Mouse (Mus musculus) midbrain, embryonic 10.5 days (tissue): ENCODE results near the gene Olfr2. TPM values are rescaled to one million over a fixed set of nuclear protein-coding genes. Genes with fewer than 3 reads are reported as not detected.
"Not testable (repeated sequence)": the region's sequence is repeated elsewhere in the genome, so short reads cannot be mapped to it uniquely, and the experiment has no call there.

Experiments used
- DNase-seq: peaks from one replicate; pipeline ENCODE4 v3.0.0-alpha.2; 2017; ENCODE audit warnings: low spot score
- H3K27ac ChIP-seq: fragments of 300-500 bp; sonication (generic); replicated peaks from 2 replicates; pipeline ENCODE4 v1.5.1; 2016; ENCODE audit warnings: mild to moderate bottlenecking
- H3K27me3 ChIP-seq: fragments of 300-500 bp; sonication (generic); 2 replicates; pipeline ENCODE4 v1.6.1; 2016; ENCODE audit warnings: low read depth, mild to moderate bottlenecking; ENCODE audit not compliant: poor library complexity, severe bottlenecking
- H3K36me3 ChIP-seq: fragments of 300-500 bp; sonication (generic); 2 replicates; pipeline ENCODE4 v1.6.1; 2016; ENCODE audit warnings: mild to moderate bottlenecking, moderate library complexity
- H3K4me1 ChIP-seq: fragments of 300-500 bp; sonication (generic); 2 replicates; pipeline ENCODE4 v1.6.1; 2016
- H3K4me3 ChIP-seq: fragments of 300-500 bp; sonication (generic); 2 replicates; pipeline ENCODE4 v1.5.1; 2016; ENCODE audit warnings: mild to moderate bottlenecking, moderate library complexity
- H3K9me3 ChIP-seq: fragments of 300-500 bp; sonication (generic); replicated peaks from 2 replicates; pipeline ENCODE4 v1.6.1; 2016; ENCODE audit warnings: mild to moderate bottlenecking
- WGBS: fragments of 180-500 bp; shearing (Covaris S2); methylation state at CpG from one replicate; pipeline ENCODE4 v1.1.7; 2016; 5-methylcytosine and 5-hydroxymethylcytosine counted together
- polyA plus RNA-seq: library from polyadenylated mRNA; unstranded; fragments of >200 nt; fragmentation: Nextera tagmentation; extraction: Ambion mirVana; gene quantifications from 2 replicates; pipeline ENCODE4 v1.2.1, GENCODE M21; 2016

Olfr2 gene
- not detected in 2 replicates for polyA plus RNA-seq

DNA sequence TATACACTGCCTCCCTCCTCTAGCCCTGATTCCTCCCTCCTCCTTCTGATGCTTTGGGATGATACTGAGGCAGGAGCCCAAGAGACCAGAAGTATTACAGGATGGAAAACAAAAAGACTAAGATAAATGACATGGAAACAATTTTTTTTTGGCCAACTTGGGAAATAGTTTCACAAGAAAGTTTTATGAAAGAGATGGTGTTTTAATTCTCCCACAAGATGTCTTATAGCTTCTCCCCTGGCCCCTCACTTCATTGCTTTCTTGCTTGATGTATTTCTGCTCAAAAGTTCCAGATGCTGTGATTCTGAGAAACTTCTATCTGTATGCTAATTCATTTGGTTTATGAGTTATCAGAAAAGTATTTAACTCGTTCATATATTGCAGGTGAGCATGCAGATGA, at the start of gene Olfr2:
Gene Olfr2 (minus strand): TSS at position 101 of the 400 bp plus-strand sequence.
- no peaks in the 10 kb centered on the region for H3K4me1 ChIP-seq
- no peak within 1 kb of the TSS for H3K27ac ChIP-seq
- DNase-seq = no peak
- no peak within 1 kb of the TSS for H3K4me3 ChIP-seq
- 63% methylated on average over 1 of the region's 1 CpGs for WGBS
- H3K27me3 ChIP-seq = no peaks in the 10 kb centered on the region
- no peaks in the 10 kb centered on the region for H3K36me3 ChIP-seq
- no peaks in the 10 kb centered on the region for H3K9me3 ChIP-seq

DNA sequence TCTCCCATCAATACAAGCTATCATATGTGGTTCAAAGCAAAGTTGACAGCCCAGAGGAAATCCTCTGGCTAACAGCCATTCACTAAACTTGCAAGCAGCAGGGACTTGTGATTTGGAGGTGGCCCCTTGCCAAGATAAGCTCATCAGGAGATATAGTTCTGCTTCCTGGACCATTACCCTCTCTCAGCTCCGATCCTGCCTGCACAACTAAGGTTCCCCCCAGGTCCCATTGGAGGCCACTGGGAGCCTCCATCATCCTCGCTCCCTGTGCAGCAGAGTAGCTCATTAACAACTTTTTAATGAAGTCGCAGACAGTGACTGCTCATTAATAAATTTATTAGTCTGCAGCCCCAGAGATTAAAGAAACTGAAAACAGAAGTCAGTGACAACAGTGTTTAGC, 41.7 kb upstream of the Olfr2 start:
- DNase-seq = no peak
- 58% methylated on average over 3 of the region's 3 CpGs for WGBS
- H3K36me3 ChIP-seq = no peaks in the 10 kb centered on the region
- H3K4me3 ChIP-seq = no peak overlapping the region
- H3K27me3 ChIP-seq = no peaks in the 10 kb centered on the region
- H3K27ac ChIP-seq = no peak overlapping the region
- no peaks in the 10 kb centered on the region for H3K4me1 ChIP-seq
- H3K9me3 ChIP-seq = no peaks in the 10 kb centered on the region

DNA sequence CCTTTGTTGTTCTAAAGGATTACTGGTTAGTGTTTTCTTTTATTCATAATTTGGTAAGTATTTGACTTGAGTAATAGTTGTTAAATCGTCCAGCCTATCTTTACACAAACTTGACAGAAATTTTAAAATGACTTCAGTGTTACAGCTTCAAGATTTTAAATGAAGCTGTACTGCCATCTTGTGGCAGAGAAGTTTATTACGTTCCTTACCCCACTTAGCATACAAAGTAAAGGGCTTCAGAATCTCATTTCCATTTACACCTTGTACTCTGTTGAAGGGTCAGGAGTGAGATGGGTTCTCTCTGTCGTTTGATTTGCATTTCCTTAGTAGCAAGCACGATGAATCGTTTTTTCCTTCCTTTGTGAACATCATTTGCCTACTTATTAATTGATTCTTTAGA, 40.0 kb upstream of the Olfr2 start:
- DNase-seq = no peak
- 5% methylated on average over 5 of the region's 5 CpGs for WGBS
- H3K36me3 ChIP-seq = no peaks in the 10 kb centered on the region
- no peak overlapping the region for H3K27ac ChIP-seq
- H3K4me3 ChIP-seq = no peak overlapping the region
- no peaks in the 10 kb centered on the region for H3K4me1 ChIP-seq
- no peaks in the 10 kb centered on the region for H3K27me3 ChIP-seq
- no peaks in the 10 kb centered on the region for H3K9me3 ChIP-seq

DNA sequence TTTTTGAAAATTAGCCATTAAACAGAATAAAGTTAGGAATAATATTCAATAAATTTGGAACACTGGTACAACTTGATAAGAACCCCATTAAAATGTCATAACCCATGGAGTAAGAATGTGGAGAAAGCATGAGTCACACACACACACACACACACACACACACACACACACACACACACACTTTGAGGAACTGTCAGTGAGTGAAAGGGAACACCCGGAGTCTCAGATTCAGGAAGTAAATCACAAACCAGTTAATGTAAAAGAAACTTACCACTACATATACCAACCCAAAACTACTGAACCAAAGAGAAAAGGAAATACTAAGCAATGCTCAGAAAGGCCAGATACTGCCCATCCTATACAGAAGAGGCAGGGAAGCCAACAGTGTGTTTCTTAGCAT, 38.5 kb upstream of the Olfr2 start:
- Histone ChIP-seq H3K36me3 (no peaks in the 10 kb centered on the region), H3K4me1 (no peaks in the 10 kb centered on the region), H3K27me3 (no peaks in the 10 kb centered on the region), H3K9me3 (no peaks in the 10 kb centered on the region), H3K27ac (no peak overlapping the region), H3K4me3 (no peak overlapping the region)
- DNase-seq = no peak
- WGBS = 69% methylated on average over 1 of the region's 1 CpGs

DNA sequence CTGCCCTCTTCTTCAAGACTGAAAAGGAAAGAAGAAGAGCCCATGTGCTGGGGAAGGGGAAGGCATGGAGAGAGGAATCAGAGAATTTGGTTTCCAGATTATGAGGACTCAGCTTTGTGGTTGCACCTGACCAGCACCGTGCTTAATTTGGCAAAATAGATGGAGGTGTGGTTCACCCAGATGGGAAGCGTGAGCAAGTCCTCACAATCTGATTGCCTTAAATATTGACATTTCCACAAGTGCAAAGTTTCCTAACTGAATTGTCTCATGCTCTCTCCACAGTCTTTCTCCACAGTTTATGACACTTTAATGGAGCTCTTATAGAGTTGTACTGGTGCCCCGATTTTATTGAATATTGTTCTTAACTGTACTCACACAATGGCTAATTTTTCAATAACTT, 37.3 kb upstream of the Olfr2 start:
- no peaks in the 10 kb centered on the region for H3K36me3 ChIP-seq
- H3K4me3 ChIP-seq = no peak overlapping the region
- no peak overlapping the region for H3K27ac ChIP-seq
- no peaks in the 10 kb centered on the region for H3K27me3 ChIP-seq
- DNase-seq = no peak
- 87% methylated on average over 3 of the region's 3 CpGs for WGBS
- no peaks in the 10 kb centered on the region for H3K9me3 ChIP-seq
- H3K4me1 ChIP-seq = no peaks in the 10 kb centered on the region

DNA sequence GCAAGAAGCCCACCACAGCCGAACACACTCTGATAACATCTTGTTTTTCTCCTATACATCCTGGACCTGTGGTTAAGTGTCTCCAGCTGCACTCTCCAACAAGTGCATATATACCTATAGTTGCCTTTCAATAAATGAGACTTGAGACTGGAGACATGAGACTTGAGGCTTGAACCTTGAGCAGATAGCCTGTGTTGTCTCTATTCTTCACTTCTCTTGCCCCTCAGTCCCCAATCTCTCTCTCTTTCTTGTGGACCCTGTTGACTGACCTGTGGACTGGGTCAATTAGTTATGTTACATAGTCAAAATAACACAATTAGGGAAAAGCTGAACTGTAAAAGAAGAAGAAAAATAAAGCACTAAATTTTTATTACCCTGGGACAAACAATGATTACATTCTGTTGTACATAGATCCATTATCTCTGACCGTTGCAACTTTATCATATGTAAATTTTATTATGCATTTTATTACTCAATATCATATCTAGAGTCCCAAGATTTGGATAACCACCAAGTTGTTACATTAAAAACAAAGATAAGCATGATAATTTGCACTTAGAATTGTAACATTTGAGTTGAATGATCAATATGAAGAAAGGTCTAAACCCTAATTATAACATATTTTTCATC, 34.2 kb upstream of the Olfr2 start:
- Histone ChIP-seq H3K27me3 (no peaks in the 10 kb centered on the region), H3K4me1 (no peaks in the 10 kb centered on the region), H3K9me3 (no peaks in the 10 kb centered on the region), H3K27ac (no peak overlapping the region), H3K36me3 (no peaks in the 10 kb centered on the region), H3K4me3 (no peak overlapping the region)
- no peak for DNase-seq
- WGBS = 83% methylated on average over 2 of the region's 2 CpGs

DNA sequence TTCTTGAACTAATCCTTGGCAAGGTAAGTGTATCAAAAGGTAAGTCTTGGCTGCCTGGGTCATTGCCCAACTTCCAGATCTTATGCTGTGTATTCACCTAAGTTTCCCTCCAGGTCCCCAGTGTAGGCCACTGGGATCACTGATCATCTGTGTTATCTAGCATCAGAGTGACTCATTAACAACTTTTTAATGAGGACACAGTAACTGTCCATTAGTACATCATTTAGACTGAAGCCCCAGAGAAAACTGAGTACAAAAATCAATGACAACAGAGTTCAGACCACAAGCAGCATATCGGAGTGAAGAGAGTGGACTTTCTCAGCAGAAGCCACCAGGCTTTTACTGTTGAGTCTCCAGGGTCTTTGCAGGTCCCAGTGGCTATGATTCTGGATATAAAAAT, 25.0 kb upstream of the Olfr2 start, which contains the start of gene Olfr713:
Gene Olfr713 (plus strand): TSS at position 301 of the 400 bp plus-strand sequence.
- WGBS = 92% methylated on average over 1 of the region's 1 CpGs

DNA sequence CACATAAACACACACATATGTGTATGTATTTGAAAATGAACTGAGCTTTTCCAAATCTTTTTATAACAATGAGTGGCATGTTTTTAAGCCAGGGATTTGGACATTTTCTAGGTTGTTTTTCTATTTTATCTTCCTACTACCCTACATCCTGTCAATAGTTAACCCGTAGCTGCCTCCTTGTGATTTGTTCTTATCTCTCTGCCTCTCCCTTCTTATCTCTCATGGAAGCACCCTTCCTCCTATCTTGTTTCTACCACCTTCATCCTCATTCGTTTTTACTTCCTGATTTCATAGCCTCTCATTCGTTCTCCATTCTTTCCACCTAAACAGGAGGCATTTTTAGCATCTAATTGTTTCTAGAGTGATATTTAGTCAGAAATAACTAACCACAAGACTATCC, 1.7 kb downstream of the Olfr2 start:
- no peak overlapping the region for H3K27ac ChIP-seq
- no peaks in the 10 kb centered on the region for H3K36me3 ChIP-seq
- no peak for DNase-seq
- H3K4me1 ChIP-seq = no peaks in the 10 kb centered on the region
- H3K4me3 ChIP-seq = no peak overlapping the region
- H3K27me3 ChIP-seq = no peaks in the 10 kb centered on the region
- H3K9me3 ChIP-seq = no peaks in the 10 kb centered on the region
- WGBS = 71% methylated on average over 3 of the region's 3 CpGs

More for the DNA sequence above, 25.0 kb upstream of the Olfr2 start, which contains the start of gene Olfr713:
- H3K4me1 ChIP-seq = no peaks in the 10 kb centered on the region
- H3K9me3 ChIP-seq = no peaks in the 10 kb centered on the region
- H3K4me3 ChIP-seq = no peak within 1 kb of the TSS
- no peaks in the 10 kb centered on the region for H3K36me3 ChIP-seq
- H3K27ac ChIP-seq = no peak within 1 kb of the TSS
- no peaks in the 10 kb centered on the region for H3K27me3 ChIP-seq
- no peak for DNase-seq

DNA sequence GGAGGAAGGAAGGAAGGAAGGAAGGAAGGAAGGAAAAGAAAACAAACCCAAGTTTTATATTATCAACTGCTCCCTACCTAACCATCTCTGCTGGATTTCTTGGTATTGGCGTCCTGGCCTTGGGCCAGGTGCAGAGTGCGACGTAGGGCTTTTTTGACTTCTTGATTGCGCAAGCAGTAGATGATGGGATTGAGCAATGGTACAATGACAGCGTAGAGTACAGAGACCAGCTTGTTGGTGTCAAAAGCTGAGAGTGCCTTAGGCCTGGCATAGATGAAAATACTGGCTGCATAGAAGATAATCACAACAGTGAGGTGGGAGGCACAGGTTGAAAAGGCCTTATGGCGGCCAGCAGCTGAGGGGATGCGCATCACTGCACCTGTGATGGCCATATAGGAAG, 5.1 kb downstream of the Olfr2 start:
- Histone ChIP-seq H3K9me3 (no peaks in the 10 kb centered on the region), H3K27ac (no peak overlapping the region), H3K36me3 (no peaks in the 10 kb centered on the region), H3K4me1 (no peaks in the 10 kb centered on the region), H3K27me3 (no peaks in the 10 kb centered on the region), H3K4me3 (no peak overlapping the region)
- WGBS = 82% methylated on average over 7 of the region's 7 CpGs
- no peak for DNase-seq

DNA sequence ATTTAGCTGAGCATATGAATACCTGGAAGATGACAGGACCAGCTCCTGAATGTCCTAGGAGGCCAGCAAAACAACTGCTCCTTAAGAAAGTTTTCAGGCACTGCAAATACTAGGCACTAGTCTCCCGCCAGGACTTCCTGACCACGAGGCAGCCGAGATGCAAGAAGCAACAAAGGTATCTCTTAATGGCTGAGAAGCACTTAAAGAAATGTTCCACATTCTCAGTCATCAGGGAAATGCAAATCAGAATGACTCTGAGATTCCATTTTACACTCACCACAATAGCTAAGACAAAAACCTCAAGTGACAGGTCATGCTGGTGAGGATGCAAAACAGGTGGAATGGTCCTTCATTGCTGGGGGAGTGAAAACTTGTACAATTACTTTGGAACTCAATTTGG, 20.6 kb downstream of the Olfr2 start:
- Histone ChIP-seq H3K4me1 (no peaks in the 10 kb centered on the region), H3K27me3 (no peaks in the 10 kb centered on the region), H3K9me3 (no peaks in the 10 kb centered on the region; the same call in 1 of the 2 replicates), H3K4me3 (no peak overlapping the region), H3K27ac (no peak overlapping the region), H3K36me3 (no peaks in the 10 kb centered on the region)
- DNase-seq = no peak
- WGBS = 91% methylated on average over 3 of the region's 3 CpGs

DNA sequence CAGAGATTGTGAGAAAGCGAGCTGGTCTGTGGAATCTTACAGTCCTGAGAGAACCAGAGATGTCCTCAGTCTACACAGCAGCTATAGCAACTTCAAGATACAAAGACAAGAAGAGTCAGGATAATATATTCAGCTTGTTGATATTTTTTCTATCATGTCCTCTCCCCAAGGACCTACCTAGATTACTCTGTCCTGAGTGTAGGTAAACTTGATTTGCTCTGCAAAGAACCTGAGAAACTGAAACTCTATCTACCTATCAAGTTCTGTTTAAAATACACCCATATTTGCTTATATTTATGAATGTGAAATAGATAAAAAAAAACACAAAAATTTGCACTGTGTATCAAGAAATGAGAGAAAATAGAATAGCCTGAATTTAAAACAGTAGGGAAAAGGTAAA, 30.5 kb downstream of the Olfr2 start, which contains the start of gene Olfr711:
Gene Olfr711 (minus strand): TSS at position 101 of the 400 bp plus-strand sequence.
- no peaks in the 10 kb centered on the region for H3K9me3 ChIP-seq
- 80% methylated on average over 1 of the region's 1 CpGs for WGBS
- no peak within 1 kb of the TSS for H3K27ac ChIP-seq
- H3K4me1 ChIP-seq = no peaks in the 10 kb centered on the region
- no peaks in the 10 kb centered on the region for H3K27me3 ChIP-seq
- H3K36me3 ChIP-seq = no peaks in the 10 kb centered on the region
- no peak within 1 kb of the TSS for H3K4me3 ChIP-seq
- DNase-seq = no peak

DNA sequence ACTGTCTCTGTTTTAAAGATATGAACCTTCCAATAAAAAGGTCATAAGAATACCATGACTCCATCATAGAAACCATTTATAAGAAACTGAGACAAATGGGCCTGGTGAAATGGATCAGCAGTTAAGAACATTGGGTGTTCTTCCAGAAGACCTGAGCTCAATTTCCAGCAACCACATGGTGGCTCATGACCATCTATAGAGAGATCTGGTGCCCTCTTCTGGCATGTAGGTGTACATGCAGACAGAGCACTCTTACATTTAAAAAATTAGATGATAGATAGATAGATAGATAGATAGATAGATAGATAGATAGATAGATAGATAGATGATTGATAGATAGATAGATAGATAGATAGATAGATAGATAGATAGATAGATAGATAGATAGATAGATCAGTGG, 38.4 kb downstream of the Olfr2 start:
- H3K4me3 ChIP-seq, H3K27me3 ChIP-seq, DNase-seq, H3K27ac ChIP-seq, H3K36me3 ChIP-seq, H3K9me3 ChIP-seq, H3K4me1 ChIP-seq: not testable (repeated sequence)

DNA sequence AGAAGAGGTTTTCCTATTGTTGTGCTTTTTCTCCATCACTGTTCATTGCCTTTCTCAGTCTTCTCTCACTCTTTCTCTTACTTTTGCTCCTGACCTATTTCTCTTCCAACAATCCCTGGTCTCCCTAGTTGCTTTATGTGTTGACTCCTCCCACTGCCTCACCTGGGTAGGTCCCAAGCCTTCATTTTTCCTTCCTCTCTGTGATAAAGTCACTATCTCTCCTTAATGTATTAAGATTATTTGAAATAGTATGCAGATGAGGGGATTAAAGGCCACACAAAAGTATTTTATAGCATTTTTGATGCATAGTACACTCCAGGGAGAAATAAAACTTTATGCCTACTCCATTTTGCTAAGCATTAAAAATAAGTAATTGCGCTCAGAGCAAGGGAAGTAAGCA, 42.0 kb downstream of the Olfr2 start, which contains the start of gene Olfr6:
Gene Olfr6 (minus strand): TSS at position 101 of the 400 bp plus-strand sequence.
- no peak for DNase-seq
- no peaks in the 10 kb centered on the region for H3K9me3 ChIP-seq
- H3K4me1 ChIP-seq = no peaks in the 10 kb centered on the region
- no peaks in the 10 kb centered on the region for H3K36me3 ChIP-seq
- no peaks in the 10 kb centered on the region for H3K27me3 ChIP-seq
- H3K27ac ChIP-seq = no peak within 1 kb of the TSS
- no peak within 1 kb of the TSS for H3K4me3 ChIP-seq
- WGBS = 95% methylated on average over 1 of the region's 1 CpGs
